Mouse (Mus musculus) limb, embryonic 14.5 days (tissue): ENCODE data around the gene Bcdin3d. TPM values are rescaled to one million over a fixed set of nuclear protein-coding genes. Genes with fewer than 3 reads are reported as not detected.

ENCODE experiments used
- ATAC-seq: fragments of 200-750 bp; cut with Nextera tagmentation; 2 replicates; pipeline ENCODE4 v1.8.0; 2017; ENCODE audit warnings: low read depth, moderate number of reproducible peaks, moderate TSS enrichment; ENCODE audit not compliant: low FRiP score
- DNase-seq: peaks from one replicate; pipeline ENCODE4 v3.0.0-alpha.2; 2015; ENCODE audit warnings: low spot score
- H3K27ac ChIP-seq: fragments of 300-500 bp; sonication (generic); replicated peaks from 2 replicates; pipeline ENCODE4 v1.5.1; 2014; ENCODE audit warnings: low read depth, mild to moderate bottlenecking, low read length, moderate library complexity, mixed read lengths
- H3K27me3 ChIP-seq: fragments of 300-500 bp; sonication (generic); 2 replicates; pipeline ENCODE4 v1.6.1; 2014; ENCODE audit warnings: low read length, mixed read lengths; ENCODE audit not compliant: control insufficient read depth, insufficient read depth
- H3K36me3 ChIP-seq: fragments of 300-500 bp; sonication (generic); 2 replicates; pipeline ENCODE4 v1.6.1; 2014; ENCODE audit warnings: mild to moderate bottlenecking, low read length, moderate library complexity, mixed read lengths; ENCODE audit not compliant: control insufficient read depth, insufficient read depth
- H3K4me1 ChIP-seq: fragments of 300-500 bp; sonication (generic); 2 replicates; pipeline ENCODE4 v1.6.1; 2014; ENCODE audit warnings: antibody characterized with exemption, low read length, mixed read lengths; ENCODE audit not compliant: control insufficient read depth, insufficient read depth
- H3K4me2 ChIP-seq: fragments of 300-500 bp; sonication (generic); replicated peaks from 2 replicates; pipeline ENCODE4 v1.6.1; 2014; ENCODE audit warnings: low read depth, mild to moderate bottlenecking, low read length, moderate library complexity; ENCODE audit not compliant: severe bottlenecking
- H3K4me3 ChIP-seq: fragments of 300-500 bp; sonication (generic); replicated peaks from 2 replicates; pipeline ENCODE4 v1.5.1; 2014; ENCODE audit warnings: low read length
- H3K9ac ChIP-seq: fragments of 300-500 bp; sonication (generic); 2 replicates; pipeline ENCODE4 v1.6.1; 2014; ENCODE audit warnings: mild to moderate bottlenecking, low read depth, low read length, moderate library complexity; ENCODE audit not compliant: severe bottlenecking
- H3K9me3 ChIP-seq: fragments of 300-500 bp; sonication (generic); 2 replicates; pipeline ENCODE4 v1.6.1; 2016; ENCODE audit warnings: low read length; ENCODE audit not compliant: control insufficient read depth
- POLR2A ChIP-seq: fragments of 200-500 bp; IDR thresholded peaks from 2 replicates; pipeline ENCODE4 v1.8.0; 2012; ENCODE audit warnings: inconsistent platforms, mild to moderate bottlenecking, moderate library complexity, borderline replicate concordance; ENCODE audit not compliant: insufficient read depth, insufficient read length; ENCODE audit errors: extremely low read depth
- WGBS: fragments of 180-500 bp; shearing (Covaris S2); extraction: QIAGEN DNeasy Blood & Tissue Kit; methylation state at CpG from one replicate; pipeline ENCODE4 v1.1.7; 2014; 5-methylcytosine and 5-hydroxymethylcytosine counted together
- polyA plus RNA-seq, 2 experiments: library from polyadenylated mRNA; depleted of rRNA in 1 of 2; stranded (reverse) in 1 of 2; unstranded in 1 of 2; fragments of >200 nt; fragmentation: Nextera tagmentation in 1 of 2; extraction: Ambion mirVana in 1 of 2; gene quantifications; 2 replicates each; pipeline versions ENCODE4 v1.2.1 to v1.2.3; 2012 to 2014

Gene Bcdin3d
- polyA plus RNA-seq, 2 experiments, result 9.2 to 13.6 TPM

DNA sequence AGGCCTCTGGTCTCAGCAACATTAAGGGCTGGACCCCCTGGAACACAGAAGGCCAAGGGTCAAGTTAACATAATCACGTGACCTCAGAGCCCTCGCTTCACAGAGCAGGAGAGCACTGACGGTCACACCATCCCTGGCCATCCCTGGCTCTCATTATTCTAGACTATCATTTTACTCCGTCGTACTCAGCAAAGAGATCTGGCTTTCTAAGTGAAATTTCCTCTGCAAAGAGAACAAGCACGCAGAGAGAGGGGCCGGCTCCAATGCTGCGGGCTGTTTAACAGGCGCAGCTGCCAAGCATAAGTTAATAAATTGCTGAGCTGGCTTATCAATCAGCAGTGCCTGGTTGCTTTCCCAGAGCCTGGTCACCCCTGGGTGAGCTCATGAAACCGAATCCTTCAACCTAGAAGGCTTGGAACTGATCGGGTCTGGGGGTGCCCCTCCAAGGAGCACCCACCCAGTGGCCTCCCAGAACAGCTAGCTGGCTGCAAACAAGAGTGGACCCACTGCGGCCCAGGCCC is 27.8 kb upstream of the Bcdin3d start:
- H3K9me3 ChIP-seq, result no peaks in the 10 kb centered on the region
- H3K4me1 ChIP-seq, result peaks cover 29% of the 10 kb centered on the region
- peak; percentile 78 for DNase-seq
- peak overlapping the region; percentile 16; the same call in 1 of the 2 replicates for H3K9ac ChIP-seq
- H3K4me3 ChIP-seq, result no peak overlapping the region
- H3K27ac ChIP-seq, result peak overlapping the region; percentile 67
- ATAC-seq, result peak; percentile 25; the same call in 1 of the 2 replicates
- no peaks in the 10 kb centered on the region for H3K36me3 ChIP-seq
- no peaks in the 10 kb centered on the region for H3K27me3 ChIP-seq
- TF ChIP-seq POLR2A, result no peak
- 19% methylated on average over 12 of the region's 12 CpGs for WGBS
- peak overlapping the region; percentile 13 for H3K4me2 ChIP-seq

DNA sequence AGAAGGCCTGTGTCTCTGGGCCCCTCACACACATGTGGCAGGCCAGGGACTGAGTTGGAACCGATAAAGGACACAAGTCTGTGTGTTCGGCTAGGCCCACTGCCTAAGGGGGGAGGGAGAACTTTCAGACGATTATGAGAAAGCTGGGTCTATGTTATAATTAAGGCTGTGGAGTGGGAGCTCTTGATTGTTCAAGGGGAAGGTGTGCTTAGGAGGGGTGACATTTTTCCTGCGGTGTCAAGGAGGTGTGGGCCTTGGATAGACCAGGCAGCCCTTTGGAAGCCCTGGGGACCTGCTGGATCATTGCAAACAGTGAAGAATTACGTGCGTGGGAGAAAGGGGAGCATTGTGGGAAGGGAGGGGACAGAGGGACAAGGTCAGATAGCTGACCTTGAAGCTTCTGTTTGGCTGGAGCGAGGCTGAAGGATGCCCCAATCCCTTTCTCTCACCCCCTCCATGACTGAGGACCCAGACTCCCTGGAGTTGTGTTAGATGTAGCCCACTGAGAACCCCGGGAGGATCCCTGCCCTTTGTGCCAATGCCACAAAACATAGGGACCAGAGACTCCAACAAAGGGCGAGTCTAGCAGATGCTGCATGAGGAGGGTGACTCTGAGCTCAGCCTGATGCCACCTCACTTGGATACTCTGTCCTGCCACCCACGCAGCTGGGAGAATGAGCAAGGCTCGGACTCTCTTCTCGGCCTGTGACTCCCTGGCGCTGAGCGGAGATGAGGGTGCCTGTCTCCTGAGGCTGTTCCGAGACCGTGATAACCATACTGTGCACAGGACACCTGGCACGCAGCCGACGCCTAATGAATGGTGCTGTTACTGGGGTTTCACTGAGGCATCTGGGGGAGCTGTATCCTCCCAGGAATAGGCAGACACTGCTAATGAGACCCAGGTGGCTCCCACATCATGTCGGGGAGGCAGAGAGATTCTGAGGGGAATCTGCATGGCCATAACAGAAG is 27.0 kb upstream of the Bcdin3d start:
- H3K4me1 ChIP-seq, result peaks cover 29% of the 10 kb centered on the region
- DNase-seq, result peak; percentile 39
- no peak overlapping the region for H3K9ac ChIP-seq
- no peak for TF ChIP-seq POLR2A
- H3K9me3 ChIP-seq, result no peaks in the 10 kb centered on the region
- 0 out of 2 replicates have a peak overlapping the region, but pooled peaks have one; percentile 13 for H3K4me2 ChIP-seq
- 0 out of 2 replicates have a peak, but pooled peaks have one; percentile 1 for ATAC-seq
- H3K36me3 ChIP-seq, result no peaks in the 10 kb centered on the region
- 43% methylated on average over 20 of the region's 20 CpGs for WGBS
- H3K27ac ChIP-seq, result 0 out of 2 replicates have a peak overlapping the region, but pooled peaks have one; percentile 67
- no peaks in the 10 kb centered on the region for H3K27me3 ChIP-seq
- H3K4me3 ChIP-seq, result no peak overlapping the region

DNA sequence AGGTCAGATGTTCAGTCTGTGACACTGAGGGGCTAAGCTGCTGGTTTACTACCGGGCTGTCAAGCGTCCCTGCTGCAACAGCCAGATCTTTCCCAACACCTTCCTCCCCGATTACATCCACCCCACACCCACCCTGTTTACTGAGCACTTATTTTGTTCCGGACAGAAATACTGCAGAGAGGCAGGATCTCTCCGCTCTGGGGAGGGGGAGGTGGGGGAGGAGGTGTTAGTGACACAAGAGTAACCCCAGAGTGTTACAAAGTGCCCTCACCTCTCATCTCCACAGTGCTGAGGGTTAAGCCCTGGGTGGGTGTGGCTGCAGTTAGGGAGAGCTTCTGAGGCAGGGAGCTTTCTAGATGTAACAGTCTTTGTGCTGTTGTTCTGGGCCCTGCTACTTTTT is 25.8 kb upstream of the Bcdin3d start:
- Histone ChIP-seq H3K4me2 (no peak overlapping the region), H3K27ac (no peak overlapping the region), H3K4me3 (no peak overlapping the region), H3K4me1 (peaks cover 29% of the 10 kb centered on the region), H3K27me3 (no peaks in the 10 kb centered on the region), H3K9me3 (no peaks in the 10 kb centered on the region), H3K36me3 (no peaks in the 10 kb centered on the region), H3K9ac (no peak overlapping the region)
- ATAC-seq (no peak), DNase-seq (no peak)
- 23% methylated on average over 5 of the region's 5 CpGs for WGBS
- no peak for TF ChIP-seq POLR2A

DNA sequence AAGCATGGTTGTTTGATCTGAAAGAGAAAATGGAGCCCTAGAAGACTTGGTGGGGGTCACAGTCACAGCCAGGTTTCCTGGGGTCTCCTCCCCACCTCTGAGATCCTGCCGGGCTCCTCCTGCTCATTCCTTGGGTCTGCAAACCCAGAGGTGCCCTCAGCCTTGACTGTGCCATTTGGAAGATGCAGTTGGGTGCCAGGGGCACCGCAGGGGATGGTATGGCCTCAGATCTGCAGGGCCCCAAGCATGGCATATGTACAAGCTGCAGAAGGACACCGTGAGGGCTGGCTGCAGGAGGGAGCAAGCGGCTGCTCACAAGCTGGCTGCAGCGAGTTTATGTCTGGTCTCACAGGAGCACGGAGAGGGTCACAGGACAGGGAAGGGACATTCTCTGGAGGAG is 25.2 kb upstream of the Bcdin3d start:
- 45% methylated on average over 6 of the region's 6 CpGs for WGBS

DNA sequence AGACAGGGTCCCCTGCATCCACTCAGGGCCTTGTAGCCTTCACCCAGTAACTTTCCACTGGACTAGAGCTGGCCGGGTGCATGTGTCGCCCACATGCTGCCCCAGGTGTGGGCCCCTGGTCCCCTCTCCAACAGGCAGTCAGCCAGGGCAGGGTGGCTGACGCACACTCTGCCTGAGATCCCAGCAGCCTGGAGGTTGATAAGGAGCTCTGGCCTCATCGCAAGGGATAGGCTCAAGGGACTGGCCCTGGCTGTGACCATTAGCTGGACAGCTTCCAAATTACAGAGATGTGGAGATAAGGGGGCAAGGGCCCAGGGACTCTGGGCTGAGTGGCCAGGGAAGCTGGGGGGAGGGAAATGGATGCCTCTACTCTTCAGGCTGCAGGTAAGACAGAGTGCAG is 24.3 kb upstream of the Bcdin3d start:
- H3K4me2 ChIP-seq, result no peak overlapping the region
- 61% methylated on average over 4 of the region's 4 CpGs for WGBS
- H3K27me3 ChIP-seq, result no peaks in the 10 kb centered on the region
- DNase-seq, result no peak
- no peak overlapping the region for H3K9ac ChIP-seq
- TF ChIP-seq POLR2A, result no peak
- H3K9me3 ChIP-seq, result no peaks in the 10 kb centered on the region
- no peak for ATAC-seq
- H3K4me1 ChIP-seq, result peaks cover 27% of the 10 kb centered on the region
- H3K36me3 ChIP-seq, result no peaks in the 10 kb centered on the region
- no peak overlapping the region for H3K4me3 ChIP-seq
- H3K27ac ChIP-seq, result no peak overlapping the region

More for the DNA sequence above, 25.2 kb upstream of the Bcdin3d start:
- Histone ChIP-seq H3K27me3 (no peaks in the 10 kb centered on the region), H3K4me3 (no peak overlapping the region), H3K4me1 (peaks cover 29% of the 10 kb centered on the region), H3K9me3 (no peaks in the 10 kb centered on the region), H3K27ac (no peak overlapping the region), H3K4me2 (no peak overlapping the region), H3K36me3 (no peaks in the 10 kb centered on the region), H3K9ac (no peak overlapping the region)
- ATAC-seq (no peak), DNase-seq (no peak)
- TF ChIP-seq POLR2A, result no peak
